Mouse (Mus musculus): ENCODE measurements at regions not wholly inside any gene's neighbourhood (a gene's known extent, or its start where the extent isn't known, plus 50 kb on each side); places are given as distances from the start of the nearest gene placed in this dataset.

GRCm38 (mm10) chr9:93328997-93329682, 787.1 kb downstream of the Plod2 start:
- TF ChIP-seq POLR2A (IDR thresholded peaks at IDR 0.05; ENCODE audit: control insufficient read depth, extremely low read depth, insufficient read depth, low read length, poor library complexity) (no peak), CTCF (IDR thresholded peaks at IDR 0.05; ENCODE audit: borderline replicate concordance, control insufficient read depth, extremely low read depth, insufficient read depth, low read length, poor library complexity) (no peak)
